Mouse (Mus musculus) cerebellum, adult 2 months (tissue): ENCODE results near the gene Slc16a6.

Experiments used
- CTCF ChIP-seq: fragments of 200-500 bp; IDR thresholded peaks from 2 replicates; pipeline ENCODE4 v1.5.1; 2011; ENCODE audit warnings: low read depth, mild to moderate bottlenecking, control low read depth, low read length, moderate library complexity, borderline replicate concordance; ENCODE audit not compliant: insufficient read depth
- POLR2A ChIP-seq: fragments of 200-500 bp; IDR thresholded peaks from 2 replicates; pipeline ENCODE4 v1.6.1; 2011; ENCODE audit warnings: low read length, control low read depth, borderline replicate concordance; ENCODE audit not compliant: insufficient read depth

- TF ChIP-seq POLR2A (no peak), CTCF (no peak)
Measured at GRCm38 (mm10) chr11:109496475-109496993, 23.1 kb upstream of the Slc16a6 start.
